Mouse (Mus musculus) limb, embryonic 14.5 days (tissue): ENCODE results near the gene Jam2. TPM values are rescaled to one million over a fixed set of nuclear protein-coding genes. Genes with fewer than 3 reads are reported as not detected.

Source experiments
- ATAC-seq: fragments of 200-750 bp; cut with Nextera tagmentation; 2 replicates; pipeline ENCODE4 v1.8.0; 2017; ENCODE audit warnings: low read depth, moderate number of reproducible peaks, moderate TSS enrichment; ENCODE audit not compliant: low FRiP score
- DNase-seq: peaks from one replicate; pipeline ENCODE4 v3.0.0-alpha.2; 2015; ENCODE audit warnings: low spot score
- H3K27ac ChIP-seq: fragments of 300-500 bp; sonication (generic); replicated peaks from 2 replicates; pipeline ENCODE4 v1.5.1; 2014; ENCODE audit warnings: low read depth, mild to moderate bottlenecking, low read length, moderate library complexity, mixed read lengths
- H3K27me3 ChIP-seq: fragments of 300-500 bp; sonication (generic); 2 replicates; pipeline ENCODE4 v1.6.1; 2014; ENCODE audit warnings: low read length, mixed read lengths; ENCODE audit not compliant: control insufficient read depth, insufficient read depth
- H3K36me3 ChIP-seq: fragments of 300-500 bp; sonication (generic); 2 replicates; pipeline ENCODE4 v1.6.1; 2014; ENCODE audit warnings: mild to moderate bottlenecking, low read length, moderate library complexity, mixed read lengths; ENCODE audit not compliant: control insufficient read depth, insufficient read depth
- H3K4me1 ChIP-seq: fragments of 300-500 bp; sonication (generic); 2 replicates; pipeline ENCODE4 v1.6.1; 2014; ENCODE audit warnings: antibody characterized with exemption, low read length, mixed read lengths; ENCODE audit not compliant: control insufficient read depth, insufficient read depth
- H3K4me2 ChIP-seq: fragments of 300-500 bp; sonication (generic); replicated peaks from 2 replicates; pipeline ENCODE4 v1.6.1; 2014; ENCODE audit warnings: low read depth, mild to moderate bottlenecking, low read length, moderate library complexity; ENCODE audit not compliant: severe bottlenecking
- H3K4me3 ChIP-seq: fragments of 300-500 bp; sonication (generic); replicated peaks from 2 replicates; pipeline ENCODE4 v1.5.1; 2014; ENCODE audit warnings: low read length
- H3K9ac ChIP-seq: fragments of 300-500 bp; sonication (generic); 2 replicates; pipeline ENCODE4 v1.6.1; 2014; ENCODE audit warnings: mild to moderate bottlenecking, low read depth, low read length, moderate library complexity; ENCODE audit not compliant: severe bottlenecking
- H3K9me3 ChIP-seq: fragments of 300-500 bp; sonication (generic); 2 replicates; pipeline ENCODE4 v1.6.1; 2016; ENCODE audit warnings: low read length; ENCODE audit not compliant: control insufficient read depth
- POLR2A ChIP-seq: fragments of 200-500 bp; IDR thresholded peaks from 2 replicates; pipeline ENCODE4 v1.8.0; 2012; ENCODE audit warnings: inconsistent platforms, mild to moderate bottlenecking, moderate library complexity, borderline replicate concordance; ENCODE audit not compliant: insufficient read depth, insufficient read length; ENCODE audit errors: extremely low read depth
- WGBS: fragments of 180-500 bp; shearing (Covaris S2); extraction: QIAGEN DNeasy Blood & Tissue Kit; methylation state at CpG from one replicate; pipeline ENCODE4 v1.1.7; 2014; 5-methylcytosine and 5-hydroxymethylcytosine counted together
- polyA plus RNA-seq, 2 experiments: library from polyadenylated mRNA; depleted of rRNA in 1 of 2; stranded (reverse) in 1 of 2; unstranded in 1 of 2; fragments of >200 nt; fragmentation: Nextera tagmentation in 1 of 2; extraction: Ambion mirVana in 1 of 2; gene quantifications; 2 replicates each; pipeline versions ENCODE4 v1.2.1 to v1.2.3; 2012 to 2014

Gene Jam2
- polyA plus RNA-seq, 2 experiments: 8.8 to 14.6 TPM

DNA sequence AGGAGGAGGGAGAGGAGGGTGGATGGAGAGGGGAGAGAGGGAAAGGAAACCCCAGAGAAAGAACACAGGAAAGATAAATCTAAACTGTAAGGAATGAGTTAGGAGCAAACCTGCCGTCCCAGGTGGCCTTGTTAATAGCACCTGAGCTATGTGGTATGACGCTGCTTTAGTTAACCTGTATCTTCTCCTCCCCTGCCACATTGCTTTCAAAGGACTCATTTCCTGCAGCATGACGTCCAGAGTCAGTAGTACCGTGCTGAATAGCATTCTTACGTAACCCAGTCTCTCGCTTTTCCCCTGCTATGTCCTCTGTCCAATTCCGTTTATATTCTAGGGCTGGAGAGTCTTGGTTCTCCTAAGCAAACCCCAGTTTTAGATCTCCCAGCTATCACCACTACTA lies 3.0 kb upstream of the Jam2 start:
- DNase-seq: no peak
- Histone ChIP-seq H3K36me3 (no peaks in the 10 kb centered on the region), H3K27me3 (peaks cover 10% of the 10 kb centered on the region), H3K9ac (no peak overlapping the region), H3K27ac (no peak overlapping the region), H3K4me2 (no peak overlapping the region), H3K9me3 (no peaks in the 10 kb centered on the region), H3K4me1 (peaks cover 7% of the 10 kb centered on the region; the same call in 1 of the 2 replicates), H3K4me3 (no peak overlapping the region)
- TF ChIP-seq POLR2A: no peak
- 82% methylated on average over 7 of the region's 7 CpGs for WGBS
- ATAC-seq: no peak

DNA sequence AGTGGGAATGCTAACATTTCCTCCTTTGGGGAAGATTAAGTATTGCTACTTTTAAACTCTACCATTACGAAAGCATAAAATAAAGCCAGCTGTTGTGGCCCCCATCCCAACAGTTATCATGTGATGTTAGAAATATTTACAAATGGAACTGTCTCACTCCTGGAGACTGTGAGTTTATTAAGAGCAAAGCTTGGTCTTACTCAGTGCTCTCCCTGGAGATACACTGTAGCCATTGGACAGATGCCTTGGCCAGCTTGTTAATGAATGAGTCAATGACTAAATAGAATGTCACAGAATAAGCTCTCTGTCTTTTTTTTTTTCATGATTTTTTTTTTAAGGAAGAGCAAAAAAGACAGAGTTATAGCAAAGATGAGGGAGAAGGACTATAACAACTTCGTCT lies 2.5 kb upstream of the Jam2 start:
- no peaks in the 10 kb centered on the region for H3K36me3 ChIP-seq
- H3K4me3 ChIP-seq: no peak overlapping the region
- H3K4me2 ChIP-seq: no peak overlapping the region
- no peak for TF ChIP-seq POLR2A
- peak; percentile 16 for DNase-seq
- no peaks in the 10 kb centered on the region for H3K9me3 ChIP-seq
- peaks cover 7% of the 10 kb centered on the region; the same call in 1 of the 2 replicates for H3K4me1 ChIP-seq
- H3K27me3 ChIP-seq: peaks cover 16% of the 10 kb centered on the region
- H3K27ac ChIP-seq: no peak overlapping the region
- ATAC-seq: no peak
- no peak overlapping the region for H3K9ac ChIP-seq
- WGBS: 82% methylated on average over 2 of the region's 2 CpGs

DNA sequence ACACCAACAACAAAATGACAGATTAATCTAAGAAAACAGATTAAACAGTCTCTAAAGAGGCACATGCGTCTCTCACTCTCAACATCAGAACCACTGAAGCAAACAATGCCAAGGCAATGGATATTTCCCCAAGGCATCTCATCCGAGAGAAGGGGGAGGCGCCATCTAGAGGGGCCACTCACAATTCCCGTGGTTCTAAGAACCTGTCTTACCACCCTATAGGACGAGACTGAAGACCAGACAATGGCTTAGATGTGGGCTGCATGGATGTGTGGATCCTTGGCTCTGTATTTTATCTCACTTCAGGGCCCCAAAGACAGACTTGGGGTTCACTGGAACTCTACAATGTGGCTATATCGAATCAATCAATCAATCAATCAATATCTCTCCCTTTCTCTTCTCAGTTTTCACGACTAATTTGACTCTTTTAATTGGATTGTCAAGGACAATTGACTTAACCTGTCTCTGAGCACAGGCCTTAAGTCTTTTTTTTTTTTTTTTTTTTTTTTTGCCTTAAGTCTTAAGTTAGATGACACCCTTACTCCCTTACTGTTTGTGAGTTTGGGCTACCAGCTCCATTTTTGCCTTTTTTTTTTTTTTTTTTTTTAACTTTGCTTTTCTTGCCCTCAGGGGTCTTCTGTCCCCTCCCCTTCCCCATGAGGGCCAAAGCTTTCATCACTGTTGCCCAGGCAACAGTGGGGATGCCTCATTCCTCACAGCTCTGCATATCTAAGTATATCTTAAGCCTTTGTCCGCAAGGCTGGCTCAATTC lies 1.2 kb upstream of the Jam2 start:
- Histone ChIP-seq H3K27me3 (peaks cover 17% of the 10 kb centered on the region), H3K9me3 (no peaks in the 10 kb centered on the region), H3K4me3 (peak overlapping the region; percentile 62; the same call in 1 of the 2 replicates), H3K4me1 (peaks cover 7% of the 10 kb centered on the region; the same call in 1 of the 2 replicates), H3K27ac (no peak overlapping the region), H3K9ac (no peak overlapping the region), H3K4me2 (peak overlapping the region; percentile 91; the same call in 1 of the 2 replicates), H3K36me3 (no peaks in the 10 kb centered on the region)
- no peak for ATAC-seq
- no peak for DNase-seq
- WGBS: 25% methylated on average over 8 of the region's 8 CpGs
- no peak for TF ChIP-seq POLR2A

DNA sequence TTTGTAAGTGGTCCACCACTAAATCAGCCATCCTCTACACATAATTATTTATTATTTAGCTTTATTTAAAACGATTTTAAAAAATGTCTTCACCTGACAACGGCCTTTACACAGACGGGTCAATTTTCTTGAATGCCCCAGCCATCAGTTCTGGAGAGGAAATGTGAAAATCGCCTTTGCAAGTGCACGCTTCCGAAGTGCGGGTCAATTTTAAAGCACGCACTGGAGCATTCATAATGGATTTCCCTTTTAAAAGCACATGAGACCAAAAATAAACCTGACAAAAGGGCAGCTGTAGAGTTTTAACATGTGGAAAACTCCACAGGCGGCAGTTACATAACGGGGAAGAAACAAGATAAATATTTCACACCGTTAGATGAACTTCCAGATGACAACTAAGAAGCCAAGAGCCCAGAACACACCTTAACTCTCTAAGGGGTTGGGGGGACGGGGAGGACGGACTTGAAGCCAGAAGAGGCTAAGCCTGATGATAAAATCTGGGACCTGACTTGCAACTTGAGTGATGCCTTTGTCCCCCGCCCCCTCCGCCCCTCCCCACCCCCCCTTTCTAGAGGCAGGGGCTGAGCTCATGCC lies 558 bp upstream of the Jam2 start:
- Histone ChIP-seq H3K4me3 (peak overlapping the region; percentile 62), H3K9ac (peak overlapping the region; percentile 51), H3K36me3 (no peaks in the 10 kb centered on the region), H3K27me3 (peaks cover 17% of the 10 kb centered on the region), H3K4me2 (peak overlapping the region; percentile 91), H3K27ac (no peak overlapping the region), H3K4me1 (peaks cover 7% of the 10 kb centered on the region; the same call in 1 of the 2 replicates), H3K9me3 (no peaks in the 10 kb centered on the region)
- DNase-seq (no peak), ATAC-seq (no peak)
- 3% methylated on average over 13 of the region's 15 CpGs for WGBS
- no peak for TF ChIP-seq POLR2A

DNA sequence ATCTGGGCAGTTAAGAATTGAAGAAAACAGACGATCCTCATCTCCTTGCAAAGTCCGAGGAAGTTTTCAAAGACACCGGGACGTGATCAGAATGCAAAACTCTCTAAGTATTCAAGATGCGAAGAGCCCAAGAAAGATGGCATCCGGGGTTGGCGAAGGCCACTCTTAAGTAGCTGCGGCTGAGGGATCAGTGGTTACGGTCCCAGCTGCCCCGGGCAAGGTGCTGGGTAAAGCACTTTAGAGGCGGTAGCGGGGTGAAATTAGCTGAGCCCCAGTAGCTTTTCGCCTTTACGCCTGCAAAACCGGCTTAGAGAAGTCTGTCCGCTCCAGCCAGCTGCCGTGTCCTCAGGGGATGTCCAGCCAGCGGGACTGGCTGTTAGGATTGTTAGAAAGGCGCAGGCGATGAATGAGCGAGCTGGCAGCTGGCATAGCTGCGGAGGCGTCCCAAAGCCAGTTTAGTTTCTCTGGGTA lies 873 bp downstream of the Jam2 start:
- H3K9me3 ChIP-seq: no peaks in the 10 kb centered on the region
- peaks cover 7% of the 10 kb centered on the region; the same call in 1 of the 2 replicates for H3K4me1 ChIP-seq
- TF ChIP-seq POLR2A: no peak
- WGBS: under 1% methylated on average over 23 of the region's 23 CpGs
- H3K4me2 ChIP-seq: peak overlapping the region; percentile 91
- H3K36me3 ChIP-seq: no peaks in the 10 kb centered on the region
- no peak overlapping the region for H3K27ac ChIP-seq
- peaks cover 17% of the 10 kb centered on the region for H3K27me3 ChIP-seq
- peak overlapping the region; percentile 62 for H3K4me3 ChIP-seq
- DNase-seq: peak; percentile 64
- ATAC-seq: peak; percentile 32; the same call in 1 of the 2 replicates
- peak overlapping the region; percentile 51 for H3K9ac ChIP-seq
